Mouse (Mus musculus) lung, embryonic 16.5 days (tissue): Measurements from ENCODE around the gene Sapcd2. TPM values are rescaled to one million over a fixed set of nuclear protein-coding genes. Genes with fewer than 3 reads are reported as not detected.

Experiments used
- ATAC-seq: fragments of 200-750 bp; cut with Nextera tagmentation; 2 replicates; pipeline ENCODE4 v1.8.0; 2017; ENCODE audit warnings: low read depth, mild to moderate bottlenecking, moderate library complexity
- H3K27ac ChIP-seq: fragments of 300-500 bp; sonication (generic); 2 replicates; pipeline ENCODE4 v1.5.1; 2014; ENCODE audit warnings: mild to moderate bottlenecking, control low read depth, low read length
- H3K27me3 ChIP-seq: fragments of 300-500 bp; sonication (generic); 2 replicates; pipeline ENCODE4 v1.6.1; 2014; ENCODE audit warnings: low read depth, low read length, mixed read lengths; ENCODE audit not compliant: control insufficient read depth, insufficient read depth
- H3K36me3 ChIP-seq: fragments of 300-500 bp; sonication (generic); 2 replicates; pipeline ENCODE4 v1.6.1; 2014; ENCODE audit warnings: low read length; ENCODE audit not compliant: control insufficient read depth, insufficient read depth
- H3K4me1 ChIP-seq: fragments of 300-500 bp; sonication (generic); replicated peaks from 2 replicates; pipeline ENCODE4 v1.6.1; 2014; ENCODE audit warnings: low read length, mixed read lengths; ENCODE audit not compliant: control insufficient read depth, insufficient read depth
- H3K4me2 ChIP-seq: fragments of 300-500 bp; sonication (generic); 2 replicates; pipeline ENCODE4 v1.6.1; 2014; ENCODE audit warnings: low read depth, low read length, control low read depth
- H3K4me3 ChIP-seq: fragments of 300-500 bp; sonication (generic); 2 replicates; pipeline ENCODE4 v1.5.1; 2014; ENCODE audit warnings: mild to moderate bottlenecking, low read length, control low read depth
- H3K9ac ChIP-seq: fragments of 300-500 bp; sonication (generic); 2 replicates; pipeline ENCODE4 v1.6.1; 2014; ENCODE audit warnings: low read length, control low read depth
- H3K9me3 ChIP-seq: fragments of 300-500 bp; sonication (generic); 2 replicates; pipeline ENCODE4 v1.6.1; 2016; ENCODE audit warnings: low read length; ENCODE audit not compliant: control insufficient read depth
- WGBS: fragments of 180-500 bp; shearing (Covaris S2); extraction: QIAGEN DNeasy Blood & Tissue Kit; methylation state at CpG from one replicate; pipeline ENCODE4 v1.1.7; 2014; 5-methylcytosine and 5-hydroxymethylcytosine counted together
- polyA plus RNA-seq: library from polyadenylated mRNA; unstranded; fragments of >200 nt; fragmentation: Nextera tagmentation; extraction: Ambion mirVana; gene quantifications from 2 replicates; pipeline ENCODE4 v1.2.1, GENCODE M21; 2015

Sapcd2 gene
- polyA plus RNA-seq, 1 experiment from 2014 or later = 39.0 TPM

DNA sequence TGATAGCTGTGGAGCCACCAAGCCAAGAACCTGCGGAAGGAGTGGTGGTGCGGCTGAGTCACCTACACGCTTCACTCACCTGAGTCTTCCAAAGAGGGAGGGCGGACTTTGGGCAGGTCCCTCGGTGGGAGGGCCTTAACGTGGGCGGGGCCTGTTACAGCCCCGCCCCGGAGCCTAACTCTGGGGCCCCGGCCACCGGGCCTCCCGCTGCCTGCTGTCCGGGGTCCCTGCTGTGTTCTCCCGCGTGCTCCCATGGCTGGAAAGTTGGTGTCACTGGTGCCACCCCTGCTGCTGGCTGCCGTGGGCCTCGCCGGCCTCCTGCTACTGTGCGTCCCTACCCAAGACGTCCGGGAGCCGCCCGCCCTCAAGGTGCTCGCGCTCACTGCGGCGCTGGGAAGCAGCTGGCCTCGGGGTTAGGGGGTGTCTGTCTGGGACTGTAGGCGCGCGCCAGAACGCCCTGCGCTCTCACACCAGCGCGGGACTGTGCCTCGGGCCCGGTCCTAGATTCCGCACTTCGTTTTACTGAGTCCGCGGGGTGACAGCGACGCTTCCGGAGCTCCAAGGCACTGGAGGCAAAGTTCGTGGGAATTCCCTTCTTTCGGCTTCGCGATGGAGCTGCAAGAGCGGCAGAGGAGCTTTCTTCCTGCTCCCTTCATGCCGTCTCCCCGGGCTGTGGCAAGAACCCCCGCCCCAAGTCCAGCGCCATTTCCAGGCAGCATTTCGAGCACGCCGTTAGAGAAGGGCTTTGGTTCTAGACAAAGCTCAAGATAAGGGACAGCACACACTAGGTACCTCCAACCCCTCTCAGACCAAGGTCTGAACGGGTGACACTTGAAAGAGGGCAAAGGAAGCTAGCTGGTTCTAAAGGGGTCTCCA is 23.8 kb downstream of the Sapcd2 start, which contains the start of gene Entpd2:
Gene Entpd2 (plus strand): TSS at position 154 of the 876 bp plus-strand sequence.
- Histone ChIP-seq H3K4me3 (peak within 1 kb of the TSS; percentile 52), H3K4me2 (peak within 1 kb of the TSS; percentile 88), H3K27me3 (peaks cover 41% of the 10 kb centered on the region), H3K36me3 (no peaks in the 10 kb centered on the region), H3K9ac (peak within 1 kb of the TSS; percentile 65), H3K9me3 (no peaks in the 10 kb centered on the region), H3K4me1 (peaks cover 13% of the 10 kb centered on the region), H3K27ac (no peak within 1 kb of the TSS)
- WGBS = 2% methylated on average over 57 of the region's 57 CpGs
- ATAC-seq = peak; percentile 66

DNA sequence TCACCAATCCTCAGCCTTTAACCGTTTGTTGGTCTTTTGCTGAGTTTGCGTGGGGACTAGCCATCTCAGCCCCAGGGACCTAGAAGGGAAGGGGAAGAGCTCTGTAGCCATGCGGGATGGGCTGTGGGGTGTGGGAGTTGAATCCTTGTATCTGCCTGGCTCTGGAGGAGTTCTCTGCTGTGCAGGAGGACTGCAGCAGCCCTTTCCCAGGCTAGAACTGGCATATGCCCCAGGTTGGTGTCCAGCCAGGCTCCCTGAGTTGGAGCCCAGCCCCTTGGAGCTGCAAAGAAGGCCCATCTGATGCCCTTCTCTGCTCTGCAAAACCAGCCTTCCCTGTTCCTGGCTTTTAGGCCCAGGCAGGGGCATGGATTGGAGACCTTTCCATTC is 24.5 kb downstream of the Sapcd2 start:
- Histone ChIP-seq H3K36me3 (no peaks in the 10 kb centered on the region), H3K4me3 (peak overlapping the region; percentile 52; the same call in 1 of the 2 replicates), H3K4me2 (peak overlapping the region; percentile 88), H3K4me1 (peaks cover 13% of the 10 kb centered on the region), H3K27ac (no peak overlapping the region), H3K27me3 (peaks cover 44% of the 10 kb centered on the region), H3K9me3 (no peaks in the 10 kb centered on the region), H3K9ac (no peak overlapping the region; the same call in 1 of the 2 replicates)
- ATAC-seq = no peak
- WGBS = 29% methylated on average over 3 of the region's 3 CpGs

GRCm38 (mm10) chr2:25397010-25397409 is 24.9 kb downstream of the Sapcd2 start:
- 50% methylated on average over 1 of the region's 1 CpGs for WGBS
- ATAC-seq = no peak
- no peak overlapping the region for H3K27ac ChIP-seq
- H3K9ac ChIP-seq = no peak overlapping the region
- peaks cover 48% of the 10 kb centered on the region for H3K27me3 ChIP-seq
- H3K4me3 ChIP-seq = no peak overlapping the region
- H3K9me3 ChIP-seq = no peaks in the 10 kb centered on the region
- no peak overlapping the region for H3K4me2 ChIP-seq
- H3K4me1 ChIP-seq = peaks cover 13% of the 10 kb centered on the region
- no peaks in the 10 kb centered on the region for H3K36me3 ChIP-seq

DNA sequence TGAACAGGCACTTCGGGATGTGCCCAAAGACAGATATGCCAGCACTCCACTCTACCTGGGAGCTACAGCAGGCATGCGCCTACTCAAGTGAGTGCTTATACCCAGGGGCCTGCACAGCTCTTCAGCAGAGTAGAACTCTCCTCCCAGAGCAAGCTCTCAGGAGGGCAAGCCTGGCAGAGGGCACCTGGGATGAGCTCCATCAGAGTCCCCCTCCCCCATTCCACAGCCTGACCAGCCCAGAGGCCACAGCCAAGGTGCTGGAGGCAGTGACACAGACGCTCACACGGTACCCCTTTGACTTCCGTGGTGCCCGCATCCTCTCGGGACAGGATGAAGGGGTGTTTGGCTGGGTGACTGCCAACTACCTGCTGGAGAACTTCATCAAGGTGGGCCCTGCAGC is 25.9 kb downstream of the Sapcd2 start:
- 87% methylated on average over 7 of the region's 7 CpGs for WGBS
- no peak for ATAC-seq

DNA sequence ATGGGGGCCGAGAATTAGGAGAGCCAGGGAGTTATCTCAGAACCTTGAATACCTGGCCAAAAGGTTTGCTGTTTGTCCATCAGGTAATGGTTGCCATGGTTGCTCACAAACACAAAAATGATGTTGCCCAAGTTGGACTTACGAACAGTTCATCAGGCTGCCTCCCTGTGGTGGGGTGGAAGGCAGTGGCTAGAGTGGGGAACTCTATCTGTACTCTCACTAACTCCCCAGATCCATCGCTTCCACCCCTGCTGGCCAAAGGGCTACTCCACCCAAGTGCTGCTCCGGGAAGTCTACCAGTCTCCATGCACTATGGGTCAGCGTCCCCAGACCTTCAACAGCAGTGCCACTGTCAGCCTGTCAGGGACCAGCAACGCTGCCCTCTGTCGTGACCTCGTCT is 26.9 kb downstream of the Sapcd2 start, which contains the start of gene Npdc1:
Gene Npdc1 (plus strand): TSS at position 301 of the 400 bp plus-strand sequence.
- Histone ChIP-seq H3K9me3 (no peaks in the 10 kb centered on the region), H3K4me2 (no peak within 1 kb of the TSS), H3K27me3 (peaks cover 67% of the 10 kb centered on the region), H3K9ac (no peak within 1 kb of the TSS), H3K4me1 (peaks cover 18% of the 10 kb centered on the region), H3K4me3 (no peak within 1 kb of the TSS), H3K36me3 (no peaks in the 10 kb centered on the region), H3K27ac (no peak within 1 kb of the TSS)
- 58% methylated on average over 8 of the region's 8 CpGs for WGBS
- no peak for ATAC-seq

More for the DNA sequence above, 25.9 kb downstream of the Sapcd2 start:
- no peaks in the 10 kb centered on the region for H3K9me3 ChIP-seq
- no peaks in the 10 kb centered on the region for H3K36me3 ChIP-seq
- peaks cover 15% of the 10 kb centered on the region for H3K4me1 ChIP-seq
- no peak overlapping the region for H3K4me3 ChIP-seq
- no peak overlapping the region for H3K27ac ChIP-seq
- peaks cover 59% of the 10 kb centered on the region for H3K27me3 ChIP-seq
- H3K9ac ChIP-seq = no peak overlapping the region
- no peak overlapping the region for H3K4me2 ChIP-seq

- H3K36me3 ChIP-seq = no peaks in the 10 kb centered on the region
- no peak overlapping the region for H3K4me3 ChIP-seq
- 0 out of 2 replicates have a peak overlapping the region, but pooled peaks have one; percentile 16 for H3K4me2 ChIP-seq
- no peak overlapping the region for H3K27ac ChIP-seq
- peaks cover 67% of the 10 kb centered on the region for H3K27me3 ChIP-seq
- H3K9me3 ChIP-seq = no peaks in the 10 kb centered on the region
- no peak overlapping the region for H3K9ac ChIP-seq
- H3K4me1 ChIP-seq = peaks cover 14% of the 10 kb centered on the region
- 19% methylated on average over 16 of the region's 16 CpGs for WGBS
- ATAC-seq = no peak
Observed at GRCm38 (mm10) chr2:25400291-25400690, 28.2 kb downstream of the Sapcd2 start.

GRCm38 (mm10) chr2:25400764-25401163 is 28.6 kb downstream of the Sapcd2 start:
- Histone ChIP-seq H3K27me3 (peaks cover 63% of the 10 kb centered on the region), H3K27ac (no peak overlapping the region), H3K36me3 (no peaks in the 10 kb centered on the region), H3K9ac (no peak overlapping the region), H3K4me1 (peaks cover 10% of the 10 kb centered on the region), H3K4me2 (0 out of 2 replicates have a peak overlapping the region, but pooled peaks have one; percentile 16), H3K4me3 (no peak overlapping the region), H3K9me3 (no peaks in the 10 kb centered on the region)
- no peak for ATAC-seq
- 3% methylated on average over 17 of the region's 17 CpGs for WGBS

DNA sequence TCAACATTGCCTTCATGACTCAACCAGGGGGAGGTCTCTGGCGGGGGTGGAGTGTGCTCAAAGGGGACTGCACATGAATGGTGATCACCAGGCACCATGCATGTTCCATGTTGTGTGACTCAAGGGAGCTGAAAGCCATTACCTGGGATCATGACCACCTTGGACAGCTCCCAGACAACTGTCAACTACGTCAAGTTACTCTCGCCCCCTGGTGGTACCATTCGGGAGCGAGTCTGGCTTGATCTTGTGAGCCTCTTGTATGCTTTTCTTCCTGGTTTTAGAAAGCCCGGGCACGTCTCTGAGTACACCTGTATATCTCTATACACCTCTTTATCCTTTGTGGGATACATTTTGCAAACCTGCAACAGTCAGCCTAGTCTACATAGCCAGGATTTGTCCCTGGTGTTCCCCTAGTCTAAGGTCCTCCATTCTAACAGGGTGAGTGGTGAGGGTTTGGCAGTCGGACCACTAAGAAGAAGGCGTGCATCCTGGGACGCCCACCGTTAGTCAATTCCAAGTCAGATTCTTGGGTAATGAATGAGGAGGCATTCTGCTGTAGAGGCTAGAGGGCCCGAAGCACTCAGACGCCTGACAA is 30.4 kb downstream of the Sapcd2 start:
- Histone ChIP-seq H3K4me1 (peaks cover 5% of the 10 kb centered on the region; the same call in 1 of the 2 replicates), H3K4me3 (peak overlapping the region; percentile 61), H3K27ac (no peak overlapping the region), H3K4me2 (peak overlapping the region; percentile 67), H3K36me3 (no peaks in the 10 kb centered on the region), H3K27me3 (peaks cover 54% of the 10 kb centered on the region), H3K9ac (no peak overlapping the region), H3K9me3 (no peaks in the 10 kb centered on the region)
- 1% methylated on average over 13 of the region's 13 CpGs for WGBS
- peak; percentile 10; the same call in 1 of the 2 replicates for ATAC-seq

DNA sequence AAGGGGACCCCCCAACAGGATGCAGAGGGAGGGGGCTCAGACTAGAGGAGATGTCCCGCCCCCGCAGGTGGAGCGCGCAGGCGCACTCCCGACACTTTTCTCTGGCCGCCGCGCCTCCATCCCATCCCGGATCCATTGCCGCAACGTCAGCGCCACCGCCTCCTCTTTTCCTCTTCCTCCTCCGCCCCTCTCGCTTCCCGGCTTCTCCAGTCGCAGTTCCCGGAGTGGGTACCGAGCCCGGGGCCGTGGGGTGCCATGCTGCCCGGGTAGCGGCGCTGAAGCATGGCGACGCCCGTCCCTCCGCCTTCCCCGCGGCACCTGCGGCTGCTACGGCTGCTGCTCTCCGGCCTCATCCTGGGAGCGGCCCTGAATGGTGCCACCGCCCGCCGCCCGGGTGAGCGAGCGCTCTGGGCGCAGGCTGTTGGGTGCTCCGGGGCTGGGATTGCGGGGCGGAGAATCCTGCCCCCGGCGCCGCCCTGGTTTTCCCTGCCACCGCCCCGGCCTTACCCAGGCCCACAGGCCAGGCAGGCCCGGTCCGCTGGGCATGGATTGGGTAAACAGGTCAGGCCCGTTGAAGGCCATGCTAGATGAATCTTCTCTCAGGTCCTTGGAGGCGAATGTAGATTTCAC is 31.0 kb downstream of the Sapcd2 start:
- Histone ChIP-seq H3K36me3 (no peaks in the 10 kb centered on the region), H3K27me3 (peaks cover 51% of the 10 kb centered on the region), H3K9me3 (no peaks in the 10 kb centered on the region), H3K4me1 (peaks cover 5% of the 10 kb centered on the region; the same call in 1 of the 2 replicates), H3K4me2 (peak overlapping the region; percentile 67), H3K4me3 (peak overlapping the region; percentile 61), H3K27ac (no peak overlapping the region), H3K9ac (peak overlapping the region; percentile 65)
- WGBS = under 1% methylated on average over 54 of the region's 54 CpGs
- ATAC-seq = peak; percentile 51; the same call in 1 of the 2 replicates
